ENCODE assay signal across 9 mouse cellular contexts in the genomic region with DNA sequence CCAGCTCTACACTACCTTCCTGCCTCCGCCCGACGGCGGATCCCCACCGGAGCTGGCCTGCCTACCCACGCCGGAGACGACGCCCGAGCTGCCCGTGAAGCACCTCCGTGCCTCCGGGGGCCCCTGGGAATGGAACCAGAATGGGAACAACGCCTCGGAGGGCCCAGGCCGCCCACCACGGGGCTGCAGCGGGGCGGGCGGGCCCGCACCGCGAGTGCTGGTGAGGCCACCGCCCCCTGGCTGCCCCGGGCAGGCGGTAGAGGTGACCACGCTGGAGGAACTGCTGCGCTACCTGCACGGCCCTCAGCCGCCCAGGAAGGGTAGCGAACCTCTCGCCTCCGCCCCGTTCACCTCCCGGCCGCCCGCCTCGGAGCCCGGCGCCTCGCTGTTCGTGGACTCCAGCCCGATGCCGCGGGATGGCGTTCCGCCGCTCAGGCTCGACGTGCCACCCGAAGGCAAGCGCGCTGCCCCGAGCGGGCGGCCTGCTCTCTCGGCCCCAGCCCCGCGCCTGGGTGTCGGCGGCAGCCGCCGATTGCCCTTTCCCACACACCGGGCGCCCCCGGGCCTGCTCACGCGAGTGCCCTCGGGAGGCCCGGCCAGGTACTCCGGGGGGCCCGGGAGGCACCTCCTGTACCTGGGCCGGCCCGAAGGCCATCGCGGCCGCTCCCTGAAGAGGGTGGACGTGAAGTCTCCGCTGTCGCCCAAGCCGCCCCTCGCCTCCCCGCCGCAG. TPM values are rescaled to one million over a fixed set of nuclear protein-coding genes. Genes with fewer than 3 reads are reported as not detected.
A peak's percentile ranks its signal among the peaks of the same experiment; 100 is the strongest.
DNase-seq lines count a peak whose midpoint lies in the region; ATAC-seq lines count a peak whose summit lies in the region.
"Had no signal": no experiment of that assay in that cellular context is flagged by ENCODE, and none has a peak within 500 bp of the region (broad histone marks: within the 10 kb centered on the region; RNA-seq: fewer than 3 reads in every experiment).

No protein-coding gene starts in this region.

- H3K4me1 ChIP-seq in embryonic facial prominence, embryonic 15.5 days: peaks cover 21% of the 10 kb centered on the region
- no peaks in the 10 kb centered on the region; the same call in 1 of the 2 replicates for H3K4me1 ChIP-seq in intestine, embryonic 14.5 days (replicated peaks; ENCODE audit: control insufficient read depth, insufficient read depth, low read length)
- H3K4me1 ChIP-seq in neural tube, embryonic 11.5 days (ENCODE audit: control insufficient read depth, insufficient read depth, low read length): peaks cover 3% of the 10 kb centered on the region; the same call in 1 of the 2 replicates

- H3K27me3 ChIP-seq in embryonic facial prominence, embryonic 15.5 days: peaks cover 34% of the 10 kb centered on the region
- peaks cover 34% of the 10 kb centered on the region for H3K27me3 ChIP-seq in intestine, embryonic 14.5 days (replicated peaks; ENCODE audit: control insufficient read depth, insufficient read depth, low read length)
- peaks cover 43% of the 10 kb centered on the region for H3K27me3 ChIP-seq in neural tube, embryonic 11.5 days (ENCODE audit: control insufficient read depth, insufficient read depth, low read length)

- 0 out of 2 replicates have a peak, but pooled peaks have one; percentile 8 for ATAC-seq in embryonic facial prominence, embryonic 15.5 days (ENCODE audit: insufficient number of reproducible peaks, low FRiP score, low TSS enrichment, low read depth)
- no peak; the same call in 1 of the 2 replicates for ATAC-seq in intestine, embryonic 14.5 days (replicated peaks; ENCODE audit: low FRiP score, low TSS enrichment, low read depth)
- ATAC-seq in neural tube, embryonic 11.5 days (ENCODE audit: insufficient read depth, low FRiP score, low TSS enrichment): no peak

- H3K27ac ChIP-seq in embryonic facial prominence, embryonic 15.5 days (replicated peaks): no peak overlapping the region
- no peak overlapping the region for H3K27ac ChIP-seq in intestine, embryonic 14.5 days (ENCODE audit: low read depth)
- no peak overlapping the region for H3K27ac ChIP-seq in neural tube, embryonic 11.5 days (ENCODE audit: low read depth, low read length)

- peaks cover 55% of the 10 kb centered on the region for H3K36me3 ChIP-seq in embryonic facial prominence, embryonic 15.5 days
- peaks cover 40% of the 10 kb centered on the region for H3K36me3 ChIP-seq in intestine, embryonic 14.5 days (ENCODE audit: control insufficient read depth, insufficient read depth, low read length)
- H3K36me3 ChIP-seq in neural tube, embryonic 11.5 days (ENCODE audit: control insufficient read depth, insufficient read depth, low read length): peaks cover 25% of the 10 kb centered on the region

- H3K9me3 ChIP-seq in embryonic facial prominence, embryonic 15.5 days (replicated peaks): no peaks in the 10 kb centered on the region
- no peaks in the 10 kb centered on the region for H3K9me3 ChIP-seq in intestine, embryonic 14.5 days (ENCODE audit: control insufficient read depth, low read length)
- H3K9me3 ChIP-seq in neural tube, embryonic 11.5 days (ENCODE audit: control insufficient read depth, low read length): no peaks in the 10 kb centered on the region

- 42% methylated on average over 81 of the region's 84 CpGs for WGBS in embryonic facial prominence, embryonic 15.5 days
- WGBS in intestine, embryonic 14.5 days: 32% methylated on average over 78 of the region's 84 CpGs
- 14% methylated on average over 49 of the region's 84 CpGs for WGBS in neural tube, embryonic 11.5 days

- peak; percentile 27 for DNase-seq in kidney, postnatal 10 days
- DNase-seq in kidney, adult 9 months: no peak
- peak; percentile 56 for DNase-seq in intestine, embryonic 14.5 days (ENCODE audit: low spot score)
- DNase-seq in neural tube, embryonic 11.5 days (ENCODE audit: low spot score): peak; percentile 17
- no peak for DNase-seq in left cerebral cortex, postnatal 10 days (ENCODE audit: extremely low spot score in 1 of 2, low spot score in 2 of 2)
- no peak for DNase-seq in cerebellum, adult 18-20 months
- DNase-seq in frontal cortex, postnatal 14 days (ENCODE audit: low spot score in 2 of 2): no peak

- peak overlapping the region; percentile 40 for H3K4me2 ChIP-seq in embryonic facial prominence, embryonic 15.5 days (replicated peaks)
- H3K4me2 ChIP-seq in intestine, embryonic 14.5 days (ENCODE audit: low read length): peak overlapping the region; percentile 49
- no peak overlapping the region; the same call in 1 of the 2 replicates for H3K4me2 ChIP-seq in neural tube, embryonic 11.5 days (ENCODE audit: low read depth)

- H3K9ac ChIP-seq in embryonic facial prominence, embryonic 15.5 days: no peak overlapping the region
- no peak overlapping the region for H3K9ac ChIP-seq in intestine, embryonic 14.5 days (ENCODE audit: low read length)
- no peak overlapping the region for H3K9ac ChIP-seq in neural tube, embryonic 11.5 days (ENCODE audit: low read length)

- intact Hi-C loops in left cerebral cortex, postnatal 10 days (cut with DNase I): no loop called here

- 0 out of 2 replicates have a peak overlapping the region, but pooled peaks have one; percentile 25 for H3K4me3 ChIP-seq in embryonic facial prominence, embryonic 15.5 days (replicated peaks)
- peak overlapping the region; percentile 28; the same call in 1 of the 2 replicates for H3K4me3 ChIP-seq in intestine, embryonic 14.5 days (ENCODE audit: low read depth, low read length)
- H3K4me3 ChIP-seq in neural tube, embryonic 11.5 days (ENCODE audit: low read depth, low read length): peak overlapping the region; percentile 8; the same call in 1 of the 2 replicates
- H3K4me3 ChIP-seq: erythroblast, embryonic 14.5 days had no signal

RNA-seq across cellular contexts. Expression of a gene that starts 12.4 kb away (rescaled TPM):
- polyA plus RNA-seq in embryonic facial prominence, embryonic 15.5 days (2015; fragmentation: Nextera tagmentation; extraction: Ambion mirVana): 13.1 and 15.6 TPM in 2 replicates
- polyA plus RNA-seq in intestine, embryonic 14.5 days (2014; fragmentation: Nextera tagmentation; extraction: Ambion mirVana): 4.8 and 5.3 TPM in 2 replicates
- polyA plus RNA-seq in neural tube, embryonic 11.5 days (2014; fragmentation: Nextera tagmentation; extraction: Ambion mirVana): 22.5 and 24.4 TPM in 2 replicates
- 10 to 100 TPM; 60.5 to 73.6 TPM for total RNA-seq in left cerebral cortex, postnatal 10 days (2021)

RNA-seq across cellular contexts. Expression of a gene that starts 30.5 kb away (rescaled TPM):
- polyA plus RNA-seq in embryonic facial prominence, embryonic 15.5 days (2015; fragmentation: Nextera tagmentation; extraction: Ambion mirVana): 6.6 and 7.6 TPM in 2 replicates
- 3.2 TPM in 2 replicates for polyA plus RNA-seq in intestine, embryonic 14.5 days (2014; fragmentation: Nextera tagmentation; extraction: Ambion mirVana)
- polyA plus RNA-seq in neural tube, embryonic 11.5 days (2014; fragmentation: Nextera tagmentation; extraction: Ambion mirVana): 1.4 and 1.5 TPM in 2 replicates
- 1 to 10 TPM; 2.7 to 2.8 TPM for total RNA-seq in left cerebral cortex, postnatal 10 days (2021)

RNA-seq across cellular contexts. Expression of a gene that starts 38.8 kb away (rescaled TPM):
- 16.9 and 17.4 TPM in 2 replicates for polyA plus RNA-seq in embryonic facial prominence, embryonic 15.5 days (2015; fragmentation: Nextera tagmentation; extraction: Ambion mirVana)
- 8.0 and 10.1 TPM in 2 replicates for polyA plus RNA-seq in intestine, embryonic 14.5 days (2014; fragmentation: Nextera tagmentation; extraction: Ambion mirVana)
- polyA plus RNA-seq in neural tube, embryonic 11.5 days (2014; fragmentation: Nextera tagmentation; extraction: Ambion mirVana): 15.5 and 17.9 TPM in 2 replicates
- 10 to 100 TPM; 23.2 to 23.5 TPM for total RNA-seq in left cerebral cortex, postnatal 10 days (2021)

RNA-seq across cellular contexts. Expression of a gene that starts 38.9 kb away (rescaled TPM):
- polyA plus RNA-seq in embryonic facial prominence, embryonic 15.5 days (2015; fragmentation: Nextera tagmentation; extraction: Ambion mirVana): 73.0 and 79.5 TPM in 2 replicates
- polyA plus RNA-seq in intestine, embryonic 14.5 days (2014; fragmentation: Nextera tagmentation; extraction: Ambion mirVana): 70.3 and 72.9 TPM in 2 replicates
- 85.0 and 89.6 TPM in 2 replicates for polyA plus RNA-seq in neural tube, embryonic 11.5 days (2014; fragmentation: Nextera tagmentation; extraction: Ambion mirVana)
- 10 to 100 TPM; 30.5 to 36.6 TPM for total RNA-seq in left cerebral cortex, postnatal 10 days (2021)

RNA-seq across cellular contexts. Expression of a gene that starts 45.0 kb away (rescaled TPM):
- 8.9 and 9.8 TPM in 2 replicates for polyA plus RNA-seq in embryonic facial prominence, embryonic 15.5 days (2015; fragmentation: Nextera tagmentation; extraction: Ambion mirVana)
- 10.8 and 10.9 TPM in 2 replicates for polyA plus RNA-seq in intestine, embryonic 14.5 days (2014; fragmentation: Nextera tagmentation; extraction: Ambion mirVana)
- 4.7 and 4.8 TPM in 2 replicates for polyA plus RNA-seq in neural tube, embryonic 11.5 days (2014; fragmentation: Nextera tagmentation; extraction: Ambion mirVana)
- total RNA-seq in left cerebral cortex, postnatal 10 days (2021): 1 to 10 TPM; 7.6 to 8.5 TPM

Comparison
In these comparisons a context has a peak if more than half of its experiments do, and no peak if none do; other contexts are left out.
1. DNase-seq: peak in kidney, postnatal 10 days (single experiment), intestine, embryonic 14.5 days (single experiment) and neural tube, embryonic 11.5 days (single experiment); none in kidney, adult 9 months (single experiment), left cerebral cortex, postnatal 10 days (0 of 2), cerebellum, adult 18-20 months (0 of 2) and frontal cortex, postnatal 14 days (0 of 2).
2. Peak in every context shown above with its lines, with median percentiles within 50 percentile points of each other: H3K4me3 ChIP-seq.